Mouse (Mus musculus) 3T3-L1 (cell line): ENCODE data around the gene Nme6.

Experiments used
- DNase-seq: peaks from one replicate; pipeline ENCODE4 v3.0.0-alpha.2; 2015; ENCODE audit warnings: low read depth, low spot score

Nme6 gene

DNA sequence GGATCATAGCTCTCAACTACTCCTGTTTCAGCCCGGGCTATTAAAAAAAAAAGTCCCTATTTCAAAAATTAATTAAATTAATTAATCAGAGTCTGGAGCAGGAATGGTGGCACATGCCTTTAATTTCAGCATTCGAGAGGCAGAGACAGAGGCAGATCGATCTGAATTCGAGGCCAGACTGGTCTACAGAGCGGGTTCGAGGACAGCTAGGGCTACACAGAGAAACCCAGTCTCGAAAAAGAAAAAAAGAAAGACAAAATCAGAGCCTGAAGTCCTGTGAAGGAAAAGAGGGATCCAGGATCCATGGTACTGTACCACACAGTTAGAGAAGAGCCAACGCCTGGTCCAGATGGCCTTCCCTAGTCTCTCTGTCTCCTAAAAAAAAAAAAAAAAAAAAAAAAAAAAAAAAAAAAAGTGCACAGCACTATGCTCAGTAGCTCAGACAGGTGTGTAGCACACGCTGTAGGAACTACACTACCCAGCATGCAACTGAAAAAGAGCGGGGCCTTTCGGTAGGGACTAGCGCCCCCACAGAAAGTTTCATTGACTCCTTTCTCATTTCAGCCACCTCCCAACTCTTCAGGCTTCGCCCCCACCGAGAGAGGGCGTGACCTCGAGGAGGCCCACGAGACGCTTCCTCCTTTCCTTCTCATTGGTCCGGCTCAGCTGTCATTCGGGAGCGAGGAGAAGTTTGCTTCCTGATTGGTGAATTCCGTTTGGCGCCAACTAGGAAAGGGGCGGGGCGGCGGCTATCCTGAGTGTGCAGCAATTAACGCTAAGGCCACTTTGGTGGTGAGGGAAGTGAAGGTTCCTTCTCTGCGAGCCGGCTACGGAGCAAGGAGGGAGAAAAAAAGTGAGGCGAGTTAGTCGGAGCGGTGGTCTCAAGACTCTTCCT, 42.5 kb downstream of the Nme6 start, which contains the start of gene Cdc25a:
Gene Cdc25a (plus strand): TSS at position 783 of the 895 bp plus-strand sequence.
- DNase-seq: peak; percentile 99

DNA sequence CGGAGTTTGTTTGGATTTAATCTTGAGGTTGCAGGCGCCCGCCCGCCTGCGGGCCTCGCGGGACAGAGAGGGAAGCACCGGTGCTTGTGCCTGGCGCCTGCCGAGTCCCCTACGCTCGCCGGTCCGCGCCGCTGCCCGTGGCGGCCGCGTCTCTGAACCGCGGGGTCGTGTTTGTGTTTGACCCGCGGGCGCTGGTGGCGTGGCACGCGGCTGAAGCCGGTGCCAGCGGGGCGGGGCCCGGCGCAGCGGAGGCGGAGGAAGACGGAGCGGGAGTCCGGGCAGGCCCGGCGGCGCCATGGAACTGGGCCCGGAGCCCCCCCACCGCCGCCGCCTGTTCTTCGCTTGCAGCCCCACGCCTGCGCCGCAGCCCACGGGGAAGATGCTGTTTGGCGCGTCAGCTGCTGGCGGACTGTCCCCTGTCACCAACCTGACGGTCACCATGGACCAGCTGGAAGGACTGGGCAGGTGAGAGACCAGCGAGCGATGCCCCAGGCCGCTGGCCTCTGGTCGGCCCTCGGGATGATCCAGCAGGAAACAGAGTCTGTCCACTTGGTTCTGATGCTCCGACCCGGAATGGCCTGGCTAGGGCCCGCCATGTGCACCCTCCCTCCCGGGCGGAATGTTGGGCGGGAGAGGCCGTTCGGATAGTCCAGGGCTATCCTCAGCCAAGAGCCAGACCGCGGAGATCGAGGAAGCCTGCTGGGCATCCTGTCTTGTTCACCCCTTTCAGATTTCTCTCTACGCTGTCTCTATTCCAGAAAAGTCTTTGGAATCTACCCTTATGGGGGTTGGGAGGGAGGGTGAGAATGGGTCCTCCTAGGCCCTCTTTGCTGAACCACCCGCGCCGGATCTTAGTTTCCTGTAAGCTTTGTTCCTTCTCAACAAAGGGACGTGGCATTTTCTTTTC, 43.4 kb downstream of the Nme6 start:
- DNase-seq: peak; percentile 48

DNA sequence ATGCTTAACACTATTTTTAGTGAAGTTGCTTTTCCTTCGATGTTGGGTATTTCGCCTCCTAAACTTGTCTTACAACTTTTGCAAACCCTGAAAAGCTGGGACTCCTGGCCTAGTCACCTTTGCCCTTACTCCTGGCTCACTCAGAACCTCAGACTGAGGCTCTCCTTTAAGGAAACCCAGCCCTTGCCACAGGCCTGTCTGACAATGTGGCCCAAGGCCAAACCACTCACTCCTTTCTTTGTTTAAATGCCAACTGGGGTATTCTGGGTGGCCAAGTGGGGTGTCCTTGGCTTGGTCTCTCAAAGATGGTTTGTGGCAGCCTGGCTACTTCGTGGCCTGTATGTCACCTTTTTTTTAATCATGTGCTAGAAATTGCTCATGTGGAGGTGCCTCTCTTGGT, 44.2 kb downstream of the Nme6 start:
- DNase-seq: peak; percentile 60

DNA sequence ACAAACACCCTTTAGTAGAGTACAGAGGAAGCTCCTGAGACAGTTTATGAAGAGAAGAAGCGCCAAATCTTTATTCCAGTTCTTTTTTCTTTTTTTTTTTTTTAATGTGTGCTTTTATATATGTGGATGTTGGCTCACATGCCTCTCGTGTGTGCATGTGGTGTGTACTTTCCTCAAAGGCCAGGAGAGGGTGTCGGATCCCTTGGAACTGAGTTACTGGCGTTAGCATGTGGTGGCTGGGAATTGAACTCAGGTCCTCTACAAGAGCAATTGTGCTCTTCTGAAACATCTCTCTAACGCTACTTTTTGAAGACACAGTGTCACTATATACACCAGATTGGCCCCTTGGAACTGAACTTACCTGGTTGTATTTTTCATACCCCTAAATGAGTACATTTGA, 45.1 kb downstream of the Nme6 start:
- DNase-seq: peak; percentile 49

DNA sequence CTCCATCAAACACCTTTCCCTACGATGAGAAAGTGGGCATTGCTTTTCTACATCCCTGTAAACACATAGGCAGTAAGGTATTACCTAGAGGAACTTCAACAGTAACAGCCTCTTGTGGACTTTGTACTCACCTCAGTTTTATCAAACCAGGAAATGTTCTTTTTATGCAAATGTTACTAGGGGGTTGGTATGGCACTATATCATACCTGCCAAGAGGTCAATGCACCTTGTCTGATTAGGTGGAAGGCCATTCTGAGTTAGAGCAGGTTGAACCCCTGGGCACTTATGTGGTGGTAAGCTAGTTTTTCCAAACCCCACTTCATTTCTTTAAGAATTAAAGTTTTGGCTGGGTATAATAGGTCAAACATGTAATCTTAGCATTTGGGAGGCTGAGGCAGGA, 46.8 kb downstream of the Nme6 start:
- DNase-seq: no peak

DNA sequence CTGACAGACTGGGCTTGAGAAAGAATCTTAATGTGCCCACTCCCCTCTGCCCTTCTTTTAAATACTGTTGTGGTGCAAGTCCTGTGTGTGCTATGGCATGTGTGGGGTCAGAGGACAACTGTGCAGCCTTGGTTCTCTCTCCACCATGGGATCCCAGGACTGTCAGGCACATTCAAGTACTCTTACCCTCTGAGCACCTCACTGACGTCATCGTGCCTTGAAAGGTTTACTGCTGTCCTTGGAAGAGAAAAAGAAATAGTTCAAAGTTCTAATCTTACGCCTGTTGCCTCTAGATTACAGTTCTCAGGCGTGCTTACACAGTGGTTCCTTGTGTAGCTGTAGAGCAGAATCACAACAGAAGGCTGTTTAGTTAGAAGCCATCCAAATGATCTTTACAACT, 53.7 kb downstream of the Nme6 start:
- DNase-seq: no peak

DNA sequence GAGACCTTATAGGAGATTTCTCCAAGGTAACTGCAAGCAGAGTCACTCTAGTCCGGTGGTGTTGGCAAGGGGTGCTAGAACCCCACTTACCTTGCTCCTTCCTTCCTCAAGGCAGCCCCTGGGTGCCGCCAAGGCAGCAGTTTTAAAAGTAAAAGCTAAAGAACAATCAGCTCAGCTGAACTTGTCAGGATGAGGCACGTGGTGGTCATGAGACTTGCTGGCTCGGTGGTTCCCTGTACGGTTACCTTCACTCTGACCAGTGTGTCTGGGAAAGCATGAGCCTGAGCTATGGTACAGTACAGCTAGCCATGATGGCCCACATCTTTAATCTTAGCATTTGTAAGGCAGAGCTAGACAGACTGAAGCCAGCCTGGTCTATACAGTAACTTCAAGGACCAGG, 54.8 kb downstream of the Nme6 start:
- DNase-seq: no peak

DNA sequence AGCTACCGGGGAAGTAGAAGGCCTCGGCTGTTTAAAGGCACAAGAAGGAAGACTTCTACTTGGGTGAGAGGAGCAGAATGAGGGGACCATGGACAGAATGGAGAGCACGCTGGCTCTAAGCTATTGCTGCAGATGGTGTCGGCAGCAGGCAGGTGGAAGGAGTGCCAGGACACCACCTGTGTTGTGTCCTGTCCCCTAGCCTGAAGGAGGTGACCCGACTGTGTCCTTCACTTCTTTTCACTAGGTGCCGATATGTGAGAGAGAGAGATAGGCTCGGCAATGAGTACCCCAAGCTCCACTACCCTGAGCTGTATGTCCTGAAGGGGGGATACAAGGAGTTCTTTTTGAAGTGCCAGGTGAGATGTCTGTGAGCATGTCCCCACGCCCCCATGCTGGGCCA, 59.0 kb downstream of the Nme6 start:
- no peak for DNase-seq
